Mouse (Mus musculus): ENCODE results near the gene Dapk1.

Gene Dapk1

DNA sequence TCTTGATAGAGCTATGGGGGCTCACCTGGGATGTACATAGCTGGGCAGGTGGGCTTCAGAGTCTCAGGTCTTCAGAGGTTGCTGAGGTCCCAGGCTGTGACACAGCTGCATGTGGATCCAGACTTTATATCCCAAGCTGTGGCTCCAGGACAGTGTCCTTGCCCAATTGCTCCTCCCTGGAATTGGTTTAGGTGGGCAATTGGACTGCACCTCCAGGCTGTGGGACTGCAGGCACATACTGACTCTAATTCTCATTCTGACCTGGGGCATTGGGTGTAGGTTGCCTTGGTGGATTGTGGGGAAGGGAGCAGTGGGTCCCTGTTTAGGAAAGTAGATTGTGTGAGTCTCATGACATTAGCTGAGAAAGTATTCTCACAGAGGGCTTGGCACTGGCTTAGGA, 184.5 kb downstream of the Dapk1 start, which contains the start of gene BC051665:
Gene BC051665, minus strand, starts transcription at position 101 of the 400 bp plus-strand sequence.
- no peaks in the 10 kb centered on the region for H3K36me3 ChIP-seq (ENCODE audit: control insufficient read depth, insufficient read depth, low read length, poor library complexity, severe bottlenecking)
- no peak for DNase-seq (ENCODE audit: low read depth, low spot score)
- no peaks in the 10 kb centered on the region for H3K27me3 ChIP-seq (ENCODE audit: control insufficient read depth, insufficient read depth, low read length, poor library complexity, severe bottlenecking)

DNA sequence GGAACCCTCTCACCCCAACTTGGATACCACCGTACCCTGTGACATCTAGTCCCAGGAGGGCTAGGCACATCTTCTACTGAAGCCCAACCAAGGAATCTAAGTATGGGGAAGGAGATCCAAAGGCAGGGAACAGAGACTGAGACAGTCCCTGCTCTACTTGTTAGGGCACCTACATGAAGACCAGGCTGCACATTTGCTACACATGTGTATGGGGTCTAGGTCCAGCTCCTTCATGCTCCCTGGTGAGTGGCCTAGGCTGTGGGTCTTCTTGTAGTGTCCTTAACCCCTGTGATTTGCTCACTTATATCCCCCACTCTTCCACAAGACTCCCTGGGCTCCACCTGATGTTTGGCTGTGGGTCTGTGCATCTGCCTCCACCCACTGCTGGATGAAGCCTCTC, 187.7 kb downstream of the Dapk1 start:
- Histone ChIP-seq H3K27me3 (ENCODE audit: control insufficient read depth, insufficient read depth, low read length, poor library complexity, severe bottlenecking) (no peaks in the 10 kb centered on the region), H3K36me3 (ENCODE audit: control insufficient read depth, insufficient read depth, low read length, poor library complexity, severe bottlenecking) (no peaks in the 10 kb centered on the region)
- DNase-seq (ENCODE audit: low read depth, low spot score) = no peak

DNA sequence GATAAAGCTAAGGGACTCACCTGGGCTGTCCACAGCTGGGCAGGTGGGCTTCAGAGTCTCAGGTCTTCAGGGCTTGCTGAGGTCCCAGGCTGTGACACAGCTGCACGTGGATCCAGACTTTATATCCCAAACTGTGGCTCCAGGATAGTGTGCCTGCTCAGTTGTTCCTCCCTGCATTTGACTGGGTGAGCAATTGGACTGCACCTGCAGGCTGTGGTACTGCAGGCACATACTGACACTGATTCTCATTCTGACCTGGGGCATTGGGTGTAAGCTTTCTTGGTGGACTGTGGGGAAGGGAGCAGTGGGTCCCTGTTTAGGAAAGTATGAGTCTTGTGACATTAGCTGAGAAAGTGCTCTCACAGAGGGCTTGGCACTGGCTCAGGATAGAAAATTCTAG, 201.0 kb downstream of the Dapk1 start, which contains the start of gene Ctsll3:
Gene Ctsll3, minus strand, starts transcription at position 101 of the 400 bp plus-strand sequence.
- no peak for DNase-seq (ENCODE audit: low read depth, low spot score)
- Histone ChIP-seq H3K27me3 (ENCODE audit: control insufficient read depth, insufficient read depth, low read length, poor library complexity, severe bottlenecking) (no peaks in the 10 kb centered on the region), H3K36me3 (ENCODE audit: control insufficient read depth, insufficient read depth, low read length, poor library complexity, severe bottlenecking) (no peaks in the 10 kb centered on the region)

DNA sequence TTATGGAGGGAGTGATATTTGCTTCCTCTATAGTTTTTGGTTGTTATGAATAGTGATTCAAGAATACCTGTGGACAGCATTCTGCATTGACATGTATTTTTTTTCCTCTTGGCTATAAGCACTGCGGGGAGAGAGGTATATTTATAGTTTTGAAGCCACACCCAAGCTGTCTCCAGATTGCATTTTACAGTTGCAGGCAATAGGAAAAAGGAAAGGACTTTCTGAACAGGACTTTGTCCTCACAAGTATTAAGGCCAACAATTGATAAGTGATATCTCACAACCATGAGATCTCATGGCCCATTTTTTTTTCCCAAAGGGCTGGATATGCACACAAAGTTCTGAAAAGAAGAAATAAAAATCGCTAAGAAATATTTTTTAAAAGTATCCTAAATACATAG, 207.9 kb downstream of the Dapk1 start:
- H3K36me3 ChIP-seq (ENCODE audit: control insufficient read depth, insufficient read depth, low read length, poor library complexity, severe bottlenecking) = no peaks in the 10 kb centered on the region
- H3K27me3 ChIP-seq (ENCODE audit: control insufficient read depth, insufficient read depth, low read length, poor library complexity, severe bottlenecking) = no peaks in the 10 kb centered on the region
- no peak for DNase-seq (ENCODE audit: low read depth, low spot score)

DNA sequence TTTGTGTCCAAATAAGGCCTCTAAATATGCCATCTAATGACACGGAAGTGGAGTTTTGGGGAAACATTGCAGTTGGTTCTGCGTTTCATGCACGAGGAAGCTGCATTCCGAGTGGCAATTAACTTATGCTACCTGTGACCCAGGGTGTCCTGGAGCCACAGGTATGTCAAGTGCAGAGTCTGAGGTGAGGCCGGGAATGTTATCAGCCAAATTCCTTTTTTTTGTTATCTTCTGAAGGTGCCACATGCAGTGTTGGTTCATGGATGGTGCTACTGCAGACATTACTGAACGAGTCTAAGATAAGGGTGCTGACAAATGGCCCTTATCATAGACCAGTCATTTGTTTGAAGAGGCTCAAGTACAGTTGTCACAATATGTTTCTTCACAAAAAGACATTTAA, 211.0 kb downstream of the Dapk1 start:
- H3K36me3 ChIP-seq (ENCODE audit: control insufficient read depth, insufficient read depth, low read length, poor library complexity, severe bottlenecking) = no peaks in the 10 kb centered on the region
- no peak for DNase-seq (ENCODE audit: low read depth, low spot score)
- H3K27me3 ChIP-seq (ENCODE audit: control insufficient read depth, insufficient read depth, low read length, poor library complexity, severe bottlenecking) = no peaks in the 10 kb centered on the region

Data from splenic B cell, adult 2 months (primary cell).